Mouse (Mus musculus): ENCODE results near the gene Sema3b.

DNA sequence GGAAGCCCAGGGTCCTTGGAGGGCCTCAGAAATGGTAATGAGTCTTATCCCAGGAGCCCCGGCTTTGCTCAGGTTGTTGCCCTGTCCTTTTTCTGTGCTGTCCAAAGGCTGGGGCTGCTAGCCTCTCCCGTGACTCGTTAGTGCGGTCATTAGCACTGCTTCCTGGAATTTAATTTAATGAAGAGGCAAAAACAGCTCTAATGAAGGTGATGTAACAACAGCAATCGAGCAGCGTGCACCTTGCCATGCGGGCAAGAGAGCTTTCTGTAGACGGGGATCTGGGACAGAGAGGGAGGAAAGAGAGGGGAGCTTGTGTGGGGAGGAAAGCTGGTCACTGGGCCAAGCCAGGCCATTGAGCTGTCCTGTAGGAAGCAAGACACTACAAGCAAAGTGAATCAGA, 32.6 kb upstream of the Sema3b start:
- no peak for TF ChIP-seq TAL1 (IDR thresholded peaks at IDR 0.05; ENCODE audit: low read length)
- TF ChIP-seq GATA1 (IDR thresholded peaks at IDR 0.05; ENCODE audit: low read length): no peak

Data from erythroblast, embryonic 14.5 days (primary cell).